Mouse (Mus musculus) kidney, postnatal 0 days (tissue): ENCODE measurements at regions not wholly inside any gene's neighbourhood (a gene's known extent, or its start where the extent isn't known, plus 50 kb on each side); places are given as distances from the start of the nearest gene placed in this dataset.

ENCODE experiments used
- ATAC-seq: fragments of 200-750 bp; cut with Nextera tagmentation; replicated peaks from 2 replicates; pipeline ENCODE4 v1.8.0; 2017; ENCODE audit warnings: low read depth, moderate number of reproducible peaks, moderate TSS enrichment, moderate library complexity; ENCODE audit not compliant: low FRiP score
- DNase-seq: peaks from one replicate; pipeline ENCODE4 v3.0.0-alpha.2; 2016; ENCODE audit warnings: low spot score
- H3K27ac ChIP-seq: fragments of 300-500 bp; sonication (generic); 2 replicates; pipeline ENCODE4 v1.5.1; 2014; ENCODE audit warnings: mild to moderate bottlenecking
- H3K27me3 ChIP-seq: fragments of 300-500 bp; sonication (generic); 2 replicates; pipeline ENCODE4 v1.6.1; 2014; ENCODE audit warnings: low read length, mixed read lengths; ENCODE audit not compliant: insufficient read depth
- H3K36me3 ChIP-seq: fragments of 300-500 bp; sonication (generic); 2 replicates; pipeline ENCODE4 v1.6.1; 2014; ENCODE audit warnings: low read length, mixed read lengths; ENCODE audit not compliant: insufficient read depth
- H3K4me1 ChIP-seq: fragments of 300-500 bp; sonication (generic); replicated peaks from 2 replicates; pipeline ENCODE4 v1.6.1; 2014; ENCODE audit warnings: antibody characterized with exemption, low read length, mixed read lengths; ENCODE audit not compliant: insufficient read depth
- H3K4me2 ChIP-seq: fragments of 300-500 bp; sonication (generic); 2 replicates; pipeline ENCODE4 v1.6.1; 2014; ENCODE audit warnings: mild to moderate bottlenecking, low read length, moderate library complexity, mixed read lengths
- H3K4me3 ChIP-seq: fragments of 300-500 bp; sonication (generic); replicated peaks from 2 replicates; pipeline ENCODE4 v1.5.1; 2014; ENCODE audit warnings: low read depth, low read length
- H3K9ac ChIP-seq: fragments of 300-500 bp; sonication (generic); 2 replicates; pipeline ENCODE4 v1.6.1; 2014; ENCODE audit warnings: low read depth, low read length
- H3K9me3 ChIP-seq: fragments of 300-500 bp; sonication (generic); replicated peaks from 2 replicates; pipeline ENCODE4 v1.6.1; 2016; ENCODE audit warnings: low read length, inconsistent platforms, mixed read lengths
- CTCF ChIP-seq: IDR thresholded peaks from 2 replicates; pipeline ENCODE4 v1.5.1; 2016; ENCODE audit warnings: antibody characterized with exemption, low read depth, mild to moderate bottlenecking, moderate library complexity
- WGBS: fragments of 180-500 bp; shearing (Covaris S2); extraction: QIAGEN DNeasy Blood & Tissue Kit; methylation state at CpG from one replicate; pipeline ENCODE4 v1.1.7; 2014; 5-methylcytosine and 5-hydroxymethylcytosine counted together

DNA sequence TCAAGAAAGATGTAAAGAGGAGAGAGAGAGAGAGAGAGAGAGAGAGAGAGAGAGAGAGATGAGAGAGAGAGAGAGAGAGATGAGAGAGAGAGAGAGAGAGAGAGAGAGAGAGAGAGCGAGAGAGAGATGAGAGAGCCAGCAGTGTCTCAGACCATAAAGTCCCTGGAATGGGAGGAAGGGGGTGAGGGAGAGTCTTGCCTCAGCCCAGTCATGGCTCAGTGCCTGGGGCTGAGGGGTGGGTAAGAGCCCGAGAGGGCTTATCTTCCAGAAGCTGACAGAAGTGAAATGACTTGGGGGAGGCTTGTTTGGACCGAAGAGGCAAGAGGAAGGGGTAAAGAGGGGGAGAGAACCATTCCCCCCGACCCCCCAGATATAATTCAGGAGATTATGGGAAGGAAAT is 79.6 kb downstream of the Hif1an start:
- DNase-seq: peak; percentile 81
- no peak overlapping the region for H3K4me3 ChIP-seq
- H3K4me1 ChIP-seq: peaks cover 4% of the 10 kb centered on the region
- WGBS: 17% methylated on average over 4 of the region's 4 CpGs
- peak overlapping the region; percentile 58 for H3K27ac ChIP-seq
- no peaks in the 10 kb centered on the region for H3K9me3 ChIP-seq
- H3K36me3 ChIP-seq: no peaks in the 10 kb centered on the region
- H3K27me3 ChIP-seq: peaks cover 7% of the 10 kb centered on the region; the same call in 1 of the 2 replicates
- no peak overlapping the region for H3K4me2 ChIP-seq
- no peak overlapping the region for H3K9ac ChIP-seq
- no peak for TF ChIP-seq CTCF
- peak; percentile 81; the same call in 1 of the 2 replicates for ATAC-seq

DNA sequence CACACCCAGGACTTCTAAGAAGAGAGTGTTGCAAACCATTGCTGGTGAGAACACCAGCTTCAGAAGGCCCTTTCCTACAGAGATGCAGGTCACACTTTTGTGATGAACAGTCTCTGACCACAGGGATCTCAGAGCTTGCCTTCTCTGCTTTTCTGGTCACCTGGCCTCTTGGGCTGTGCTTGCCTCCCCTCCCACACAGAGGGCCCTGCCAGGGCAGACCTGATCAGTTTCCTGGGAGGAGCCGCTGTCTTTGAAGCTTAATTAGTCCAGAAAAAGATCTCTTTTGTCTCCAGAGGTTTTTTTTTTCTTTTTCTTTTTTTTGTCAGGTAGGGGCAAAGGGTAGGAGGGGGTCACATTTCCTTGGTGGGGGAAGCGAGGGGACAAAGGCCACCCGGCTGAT is 81.7 kb downstream of the Hif1an start:
- 18% methylated on average over 3 of the region's 3 CpGs for WGBS
- no peak for TF ChIP-seq CTCF
- H3K36me3 ChIP-seq: no peaks in the 10 kb centered on the region
- no peak overlapping the region for H3K4me3 ChIP-seq
- no peak overlapping the region for H3K9ac ChIP-seq
- H3K4me2 ChIP-seq: no peak overlapping the region
- DNase-seq (peak; percentile 79), ATAC-seq (no peak)
- H3K27me3 ChIP-seq: peaks cover 3% of the 10 kb centered on the region; the same call in 1 of the 2 replicates
- H3K9me3 ChIP-seq: no peaks in the 10 kb centered on the region
- H3K27ac ChIP-seq: no peak overlapping the region
- H3K4me1 ChIP-seq: peaks cover 4% of the 10 kb centered on the region

DNA sequence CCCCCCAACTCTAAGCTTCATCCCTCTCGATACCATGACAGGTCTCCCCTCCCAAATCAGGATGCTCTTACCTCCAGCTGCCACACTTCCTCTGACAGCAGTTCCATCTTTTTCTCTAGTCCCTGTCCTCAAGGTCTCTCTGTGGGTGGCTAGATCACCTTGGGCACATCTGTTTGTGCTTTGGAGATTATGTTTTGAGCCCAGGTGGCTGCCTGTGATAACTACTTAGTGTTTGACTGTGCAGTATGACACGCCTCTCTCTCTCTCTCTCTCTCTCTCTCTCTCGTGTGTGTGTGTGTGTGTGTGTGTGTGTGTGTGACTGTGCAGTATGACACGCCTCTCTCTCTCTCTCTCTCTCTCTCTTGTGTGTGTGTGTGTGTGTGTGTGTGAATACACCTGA is 82.3 kb downstream of the Hif1an start:
- H3K36me3 ChIP-seq: no peaks in the 10 kb centered on the region
- WGBS: 30% methylated on average over 4 of the region's 4 CpGs
- ATAC-seq: no peak
- peaks cover 2% of the 10 kb centered on the region; the same call in 1 of the 2 replicates for H3K27me3 ChIP-seq
- no peak overlapping the region for H3K4me2 ChIP-seq
- no peak for TF ChIP-seq CTCF
- H3K9me3 ChIP-seq: no peaks in the 10 kb centered on the region
- peaks cover 4% of the 10 kb centered on the region for H3K4me1 ChIP-seq
- H3K27ac ChIP-seq: no peak overlapping the region
- DNase-seq: no peak
- no peak overlapping the region for H3K9ac ChIP-seq
- H3K4me3 ChIP-seq: no peak overlapping the region

DNA sequence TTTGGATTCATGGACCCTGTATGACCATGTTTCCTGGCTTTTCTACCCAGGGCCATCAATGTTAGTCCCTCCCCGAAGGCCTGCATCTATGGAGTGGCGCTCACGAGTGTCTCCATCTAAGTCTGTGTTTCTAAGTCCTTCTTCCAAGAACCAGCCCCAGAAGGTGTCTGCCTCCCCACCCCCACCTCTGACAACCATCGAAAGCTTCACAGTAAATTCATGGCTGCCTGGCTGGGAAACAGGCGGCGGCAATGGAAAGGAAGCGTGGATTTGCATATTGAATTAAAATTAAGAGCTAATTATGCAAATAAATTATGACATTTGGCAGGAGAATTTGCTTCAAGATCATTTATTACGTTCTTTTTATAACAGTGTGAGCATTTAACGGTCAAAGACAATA is 83.9 kb downstream of the Hif1an start:
- no peak for ATAC-seq
- no peaks in the 10 kb centered on the region for H3K9me3 ChIP-seq
- DNase-seq: no peak
- peaks cover 4% of the 10 kb centered on the region; the same call in 1 of the 2 replicates for H3K27me3 ChIP-seq
- no peak for TF ChIP-seq CTCF
- H3K4me3 ChIP-seq: no peak overlapping the region
- no peaks in the 10 kb centered on the region for H3K36me3 ChIP-seq
- no peak overlapping the region for H3K9ac ChIP-seq
- H3K4me2 ChIP-seq: no peak overlapping the region
- H3K4me1 ChIP-seq: peaks cover 3% of the 10 kb centered on the region; the same call in 1 of the 2 replicates
- no peak overlapping the region for H3K27ac ChIP-seq
- WGBS: 82% methylated on average over 9 of the region's 9 CpGs

DNA sequence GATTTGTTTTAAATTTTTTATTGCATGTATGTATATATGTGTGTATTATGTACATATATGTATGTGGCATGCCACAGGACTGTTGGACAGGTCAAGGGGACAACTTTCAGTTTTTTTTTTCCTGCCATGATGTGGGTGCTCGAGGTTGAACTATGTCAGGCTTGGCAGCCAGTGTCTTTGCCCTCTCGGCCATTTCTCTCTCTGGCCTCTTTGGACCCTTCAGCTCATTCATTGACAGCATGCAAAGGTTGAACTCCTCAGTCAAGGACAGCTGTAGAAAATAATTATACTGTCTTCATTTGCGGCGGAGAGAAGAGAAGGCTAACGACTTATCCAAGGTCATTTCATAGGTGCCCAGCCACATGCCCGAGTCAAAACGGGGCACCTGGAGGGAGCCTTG is 86.6 kb downstream of the Hif1an start:
- TF ChIP-seq CTCF: no peak
- Histone ChIP-seq H3K9me3 (no peaks in the 10 kb centered on the region), H3K27me3 (peaks cover 4% of the 10 kb centered on the region; the same call in 1 of the 2 replicates), H3K4me1 (no peaks in the 10 kb centered on the region; the same call in 1 of the 2 replicates), H3K27ac (no peak overlapping the region), H3K4me3 (no peak overlapping the region), H3K4me2 (no peak overlapping the region), H3K36me3 (no peaks in the 10 kb centered on the region), H3K9ac (no peak overlapping the region)
- 46% methylated on average over 7 of the region's 7 CpGs for WGBS
- no peak for DNase-seq
- ATAC-seq: no peak

DNA sequence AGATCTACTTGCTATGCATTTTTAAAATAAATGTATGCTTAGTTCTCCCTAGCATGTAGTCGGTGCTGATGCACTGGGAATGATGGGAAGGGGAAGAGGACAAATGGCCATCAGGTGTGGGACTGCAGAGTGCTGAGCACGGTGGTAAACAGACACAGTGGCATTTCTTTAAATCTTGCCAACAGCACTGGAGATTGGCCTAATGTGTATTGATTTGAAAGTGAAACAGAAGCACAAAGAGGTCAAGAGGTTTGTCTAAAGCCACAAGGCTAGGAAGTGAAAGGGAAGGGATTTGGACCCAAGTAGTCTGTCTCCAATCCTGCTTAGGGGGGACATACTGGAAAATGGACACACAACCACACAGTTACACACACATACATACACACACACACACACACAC is 88.2 kb downstream of the Hif1an start:
- no peak for ATAC-seq
- WGBS: 29% methylated on average over 2 of the region's 2 CpGs
- peaks cover 4% of the 10 kb centered on the region; the same call in 1 of the 2 replicates for H3K27me3 ChIP-seq

DNA sequence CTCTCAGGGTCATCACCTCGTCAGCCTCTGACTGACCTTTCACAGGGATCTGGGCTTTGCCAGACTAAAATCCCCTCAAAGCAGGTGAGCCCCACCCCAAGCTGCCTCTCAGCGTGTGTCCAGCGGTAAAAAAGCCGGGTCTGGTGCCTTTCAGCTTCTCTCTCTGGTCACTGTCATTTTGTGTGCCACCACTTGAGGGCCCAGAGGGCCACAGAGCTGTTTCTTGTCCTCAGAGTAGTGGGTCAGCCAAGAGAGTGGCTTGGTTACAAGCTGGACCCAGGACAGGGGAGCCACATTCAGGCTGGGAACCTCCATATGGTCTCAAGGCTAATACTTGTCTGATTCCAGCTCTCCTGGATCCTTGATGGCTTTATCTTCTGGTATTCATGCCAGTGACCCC is 89.0 kb downstream of the Hif1an start:
- no peak overlapping the region for H3K4me3 ChIP-seq
- no peaks in the 10 kb centered on the region for H3K9me3 ChIP-seq
- peak; percentile 62 for TF ChIP-seq CTCF
- no peaks in the 10 kb centered on the region for H3K36me3 ChIP-seq
- 0 out of 2 replicates have a peak, but pooled peaks cover 5% of the 10 kb centered on the region for H3K4me1 ChIP-seq
- ATAC-seq (no peak; the same call in 1 of the 2 replicates), DNase-seq (peak; percentile 63)
- 14% methylated on average over 4 of the region's 4 CpGs for WGBS
- H3K27me3 ChIP-seq: peaks cover 4% of the 10 kb centered on the region; the same call in 1 of the 2 replicates
- H3K27ac ChIP-seq: no peak overlapping the region
- no peak overlapping the region for H3K9ac ChIP-seq
- H3K4me2 ChIP-seq: no peak overlapping the region

More for the DNA sequence above, 88.2 kb downstream of the Hif1an start:
- H3K4me3 ChIP-seq: no peak overlapping the region
- 0 out of 2 replicates have a peak, but pooled peaks cover 4% of the 10 kb centered on the region for H3K4me1 ChIP-seq
- no peak for DNase-seq
- no peaks in the 10 kb centered on the region for H3K36me3 ChIP-seq
- H3K9me3 ChIP-seq: no peaks in the 10 kb centered on the region
- no peak overlapping the region for H3K4me2 ChIP-seq
- H3K27ac ChIP-seq: no peak overlapping the region
- TF ChIP-seq CTCF: no peak
- H3K9ac ChIP-seq: no peak overlapping the region
